Mouse (Mus musculus) heart, adult 2 months (tissue): Measurements from ENCODE around the gene Gpatch2.

ENCODE experiments used
- CTCF ChIP-seq: fragments of 200-600 bp; IDR thresholded peaks from 2 replicates; pipeline ENCODE4 v1.8.1; 2022; ENCODE audit warnings: antibody characterized with exemption, mild to moderate bottlenecking, moderate library complexity
- EP300 ChIP-seq: fragments of 200-500 bp; IDR thresholded peaks from 2 replicates; pipeline ENCODE4 v1.6.1; 2011; ENCODE audit warnings: low read depth, low read length, control low read depth; ENCODE audit not compliant: insufficient read depth
- POLR2A ChIP-seq: fragments of 200-500 bp; IDR thresholded peaks from 2 replicates; pipeline ENCODE4 v1.6.1; 2011; ENCODE audit warnings: mild to moderate bottlenecking, low read depth, low read length, control low read depth; ENCODE audit not compliant: insufficient read depth

DNA sequence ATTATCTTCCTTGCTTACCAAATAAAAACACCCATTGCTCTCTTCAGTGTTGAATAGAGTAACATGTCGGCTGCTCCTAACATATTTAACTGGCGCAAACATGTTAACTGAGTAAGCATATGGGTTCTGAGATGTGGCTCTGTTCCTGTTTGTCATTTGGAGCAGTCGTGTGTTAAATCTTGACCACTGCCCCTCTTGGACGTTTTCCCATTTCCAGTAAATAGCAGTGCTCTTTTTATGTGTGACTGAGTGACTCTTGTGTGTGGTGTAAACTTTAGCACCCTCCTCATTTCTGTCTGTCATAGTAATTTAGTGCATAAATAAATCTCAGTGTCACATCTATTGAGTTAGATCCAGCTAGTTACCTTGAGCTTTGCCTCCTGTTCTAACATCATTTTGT is 52.3 kb downstream of the Gpatch2 start:
- TF ChIP-seq CTCF (no peak), POLR2A (no peak), EP300 (no peak)
